Mouse (Mus musculus) embryonic fibroblast, embryonic 13.5 days (primary cell): ENCODE measurements around the gene Cideb.

Experiments used
- CTCF ChIP-seq: IDR thresholded peaks from 2 replicates; pipeline ENCODE4 v1.5.1; 2011; ENCODE audit warnings: mild to moderate bottlenecking, control low read depth, low read length, moderate library complexity, borderline replicate concordance; ENCODE audit not compliant: insufficient read depth
- POLR2A ChIP-seq: IDR thresholded peaks from 2 replicates; pipeline ENCODE4 v1.6.1; 2011; ENCODE audit warnings: low read depth, mild to moderate bottlenecking, control low read depth, low read length, moderate library complexity

DNA sequence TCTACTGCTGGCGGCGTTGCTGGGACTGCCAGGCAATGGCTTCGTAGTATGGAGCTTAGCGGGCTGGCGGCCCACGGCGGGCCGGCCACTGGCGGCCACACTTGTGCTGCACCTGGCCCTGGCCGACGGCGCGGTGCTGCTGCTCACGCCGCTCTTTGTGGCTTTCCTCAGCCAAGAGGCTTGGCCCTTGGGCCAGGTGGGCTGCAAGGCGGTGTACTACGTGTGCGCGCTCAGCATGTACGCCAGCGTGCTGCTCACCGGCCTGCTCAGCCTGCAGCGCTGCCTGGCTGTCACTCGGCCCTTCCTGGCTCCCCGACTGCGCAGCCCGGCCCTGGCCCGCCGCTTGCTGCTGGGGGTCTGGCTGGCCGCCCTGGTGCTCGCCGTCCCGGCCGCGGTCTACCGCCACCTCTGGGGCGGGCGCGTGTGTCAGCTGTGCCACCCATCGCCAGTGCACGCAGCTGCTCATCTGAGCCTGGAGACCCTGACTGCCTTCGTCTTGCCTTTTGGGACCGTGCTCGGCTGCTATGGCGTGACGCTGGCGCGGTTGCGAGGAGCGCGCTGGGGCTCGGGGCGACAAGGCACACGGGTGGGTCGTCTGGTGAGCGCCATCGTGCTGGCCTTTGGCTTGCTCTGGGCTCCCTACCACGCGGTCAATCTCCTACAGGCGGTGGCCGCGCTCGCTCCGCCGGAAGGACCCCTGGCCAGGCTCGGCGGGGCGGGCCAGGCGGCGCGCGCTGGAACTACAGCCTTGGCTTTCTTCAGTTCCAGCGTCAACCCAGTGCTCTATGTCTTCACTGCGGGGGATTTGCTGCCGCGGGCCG, 4.0 kb upstream of the Cideb start:
- TF ChIP-seq POLR2A, result peak; percentile 53
- no peak for TF ChIP-seq CTCF
